Mouse (Mus musculus): Measurements from ENCODE around the gene Rps27a.

Rps27a gene

DNA sequence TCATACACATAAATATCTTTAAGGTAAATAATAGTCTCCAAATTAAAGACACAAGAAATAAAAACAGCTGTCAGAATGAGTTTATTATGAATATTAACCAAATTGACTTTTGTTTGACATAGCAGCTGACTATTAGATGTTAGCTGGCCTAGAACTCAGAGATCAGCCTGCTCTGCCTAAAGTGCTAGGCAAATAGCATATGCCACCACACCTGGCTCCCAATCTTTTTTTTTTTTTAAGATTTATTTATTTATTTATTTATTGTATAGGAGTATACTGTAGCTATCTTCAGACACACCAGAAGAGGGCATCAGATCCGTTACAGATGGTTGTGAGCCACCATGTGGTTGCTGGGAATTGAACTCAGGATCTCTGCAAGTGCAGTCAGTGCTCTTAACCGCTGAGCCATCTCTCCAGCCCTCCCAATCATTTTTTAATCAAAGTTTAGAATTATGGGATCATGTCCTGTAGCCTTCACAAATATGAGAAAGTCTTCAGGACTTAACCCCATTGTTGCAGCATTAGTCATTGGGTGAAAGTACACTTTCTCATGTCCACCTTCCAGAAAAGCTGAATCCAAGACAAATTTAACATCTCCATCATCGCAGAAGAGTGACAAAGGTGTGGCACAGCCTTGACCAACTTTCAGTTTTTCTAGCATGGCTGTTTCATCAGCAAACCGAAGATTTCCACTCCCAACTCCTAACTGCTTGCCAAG is 34.9 kb downstream of the Rps27a start:
- DNase-seq (ENCODE audit: low spot score), result no peak

DNA sequence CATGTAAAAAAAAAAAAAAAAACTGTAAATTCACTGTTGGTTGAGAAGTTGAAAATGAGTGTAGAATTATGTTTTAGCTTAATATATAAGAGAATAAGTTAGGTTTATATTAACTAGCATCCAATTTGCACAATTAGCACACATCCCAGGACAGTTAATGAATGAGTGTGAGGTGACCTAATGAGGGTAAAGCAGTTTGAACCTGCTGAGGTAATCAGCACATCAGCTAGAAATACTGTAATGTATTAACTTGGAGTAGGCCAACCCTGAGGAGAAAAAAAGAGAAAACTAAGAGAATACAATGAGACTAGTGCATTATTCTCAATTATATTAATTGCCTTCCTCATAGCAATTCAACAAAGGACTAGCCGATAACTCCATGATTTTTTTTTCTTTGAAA is 38.5 kb downstream of the Rps27a start:
- DNase-seq (ENCODE audit: low spot score), result no peak

DNA sequence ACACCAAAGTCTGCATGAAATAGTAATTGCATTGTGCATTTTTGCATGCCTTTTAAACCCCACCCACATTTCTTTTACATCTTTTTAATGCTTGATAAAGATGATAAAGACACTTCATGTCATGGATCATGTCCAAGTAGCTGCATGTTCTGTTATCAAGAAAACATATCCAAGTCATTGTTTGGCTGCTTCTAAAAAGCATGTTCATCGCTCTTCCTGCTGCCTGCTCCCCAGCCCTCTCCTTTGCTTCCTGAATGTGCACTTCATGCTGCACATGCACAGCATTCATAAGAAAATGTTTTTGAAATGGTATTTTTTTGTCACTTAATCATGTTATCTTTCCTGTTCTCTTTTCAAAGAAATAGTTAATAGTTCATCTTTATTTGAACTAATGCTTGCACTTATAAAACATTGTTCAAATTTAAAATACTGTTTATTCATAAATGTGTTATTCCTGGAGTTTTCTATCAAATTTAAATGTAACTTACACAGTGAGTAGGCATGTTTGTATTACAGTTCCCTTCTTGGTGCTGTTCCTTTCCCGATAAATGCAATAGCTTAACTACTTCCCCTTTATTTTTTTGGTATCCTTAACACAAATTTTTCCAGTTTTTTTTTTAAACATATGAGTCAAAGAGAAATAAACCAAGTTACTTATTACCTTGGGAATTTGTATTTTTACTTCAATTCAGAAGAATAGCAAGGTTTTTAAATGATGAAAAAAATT is 42.8 kb downstream of the Rps27a start:
- DNase-seq (ENCODE audit: low spot score), result no peak

DNA sequence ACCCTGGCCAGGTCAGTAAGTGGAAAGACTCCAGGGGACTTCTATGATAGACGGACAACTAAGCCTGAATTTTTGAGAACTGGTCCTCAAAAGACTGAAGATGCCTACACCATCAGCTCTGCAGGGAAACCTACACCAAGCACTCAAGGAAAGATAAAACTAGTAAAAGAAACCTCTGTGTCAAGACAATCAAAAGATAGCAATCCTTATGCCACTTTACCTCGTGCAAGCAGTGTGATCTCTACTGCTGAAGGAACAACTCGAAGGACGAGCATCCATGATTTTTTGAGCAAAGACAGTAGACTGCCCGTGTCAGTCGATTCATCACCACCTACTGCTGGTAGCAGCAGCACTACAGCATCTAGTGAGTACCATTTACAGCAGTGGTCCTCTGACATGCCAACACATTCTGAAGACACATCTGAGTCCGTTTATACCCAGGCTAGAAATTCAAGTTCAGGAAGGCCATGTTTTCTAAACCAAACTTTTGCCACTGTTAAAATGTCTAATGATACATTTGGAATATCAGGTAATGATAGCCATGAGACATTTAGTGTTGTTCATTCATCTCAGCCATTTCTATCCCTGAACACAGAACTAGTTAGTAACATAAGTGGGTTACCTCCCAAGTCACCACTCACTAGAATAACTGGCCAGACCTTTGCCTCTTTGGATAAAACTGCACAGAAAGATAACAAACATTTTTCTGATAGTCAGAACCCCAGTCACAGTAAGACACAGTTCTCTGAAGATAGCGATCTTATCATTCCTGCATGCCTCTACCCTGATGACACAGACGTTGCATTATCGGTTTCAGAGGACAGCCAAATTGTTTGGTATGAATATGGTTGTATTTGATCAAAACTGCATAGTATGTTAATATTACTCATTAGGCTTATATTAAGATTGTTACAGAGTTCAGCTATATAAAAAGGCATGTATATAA is 43.7 kb downstream of the Rps27a start:
- no peak for DNase-seq (ENCODE audit: low spot score)

DNA sequence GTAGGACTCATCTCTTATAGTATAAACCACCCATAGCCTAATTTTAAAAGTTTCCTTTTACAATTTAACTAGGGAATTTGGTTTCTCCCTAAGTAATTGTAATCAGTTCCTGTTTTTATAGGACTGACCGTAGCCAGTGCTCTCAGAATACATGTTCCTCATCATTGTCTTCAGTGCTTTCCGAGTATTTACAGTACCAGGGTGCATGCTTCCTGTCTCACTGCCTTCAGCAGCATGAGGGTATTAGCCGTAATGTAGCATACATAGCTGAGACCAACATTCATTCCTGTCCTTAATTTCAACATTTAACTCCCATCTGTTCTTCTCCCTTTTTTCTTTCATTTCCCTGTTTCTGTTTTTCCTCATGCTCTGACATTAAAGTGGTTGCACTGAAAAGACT is 50.9 kb downstream of the Rps27a start:
- no peak for DNase-seq (ENCODE audit: low spot score)
